Mouse (Mus musculus) midbrain, embryonic 14.5 days (tissue): Measurements from ENCODE around the gene Nprl3. TPM values are rescaled to one million over a fixed set of nuclear protein-coding genes. Genes with fewer than 3 reads are reported as not detected.

Experiments
- ATAC-seq: fragments of 200-750 bp; cut with Nextera tagmentation; 2 replicates; pipeline ENCODE4 v1.8.0; 2017; ENCODE audit warnings: moderate number of reproducible peaks, moderate library complexity; ENCODE audit not compliant: low FRiP score, low TSS enrichment
- DNase-seq: peaks from one replicate; pipeline ENCODE4 v3.0.0-alpha.2; 2015
- H3K27ac ChIP-seq: fragments of 300-500 bp; sonication (generic); replicated peaks from 2 replicates; pipeline ENCODE4 v1.5.1; 2014; ENCODE audit warnings: mild to moderate bottlenecking, low read depth, low read length, moderate library complexity
- H3K27me3 ChIP-seq: fragments of 300-500 bp; sonication (generic); 2 replicates; pipeline ENCODE4 v1.6.1; 2014; ENCODE audit warnings: low read length, control low read depth, mixed read lengths; ENCODE audit not compliant: control insufficient read depth, insufficient read depth
- H3K36me3 ChIP-seq: fragments of 300-500 bp; sonication (generic); 2 replicates; pipeline ENCODE4 v1.6.1; 2014; ENCODE audit warnings: low read length, control low read depth; ENCODE audit not compliant: control insufficient read depth, insufficient read depth
- H3K4me1 ChIP-seq: fragments of 300-500 bp; sonication (generic); 2 replicates; pipeline ENCODE4 v1.6.1; 2014; ENCODE audit warnings: mild to moderate bottlenecking, antibody characterized with exemption, low read length, control low read depth; ENCODE audit not compliant: control insufficient read depth, insufficient read depth
- H3K4me2 ChIP-seq: fragments of 300-500 bp; sonication (generic); 2 replicates; pipeline ENCODE4 v1.6.1; 2014; ENCODE audit warnings: mild to moderate bottlenecking, low read length, moderate library complexity
- H3K4me3 ChIP-seq: fragments of 300-500 bp; sonication (generic); replicated peaks from 2 replicates; pipeline ENCODE4 v1.5.1; 2014; ENCODE audit warnings: low read depth, low read length
- H3K9ac ChIP-seq: fragments of 300-500 bp; sonication (generic); replicated peaks from 2 replicates; pipeline ENCODE4 v1.6.1; 2014; ENCODE audit warnings: mild to moderate bottlenecking, low read length, moderate library complexity
- H3K9me3 ChIP-seq: fragments of 300-500 bp; sonication (generic); 2 replicates; pipeline ENCODE4 v1.6.1; 2016; ENCODE audit warnings: low read length, control low read depth, mixed read lengths; ENCODE audit not compliant: control insufficient read depth
- WGBS: fragments of 180-500 bp; shearing (Covaris S2); extraction: QIAGEN DNeasy Blood & Tissue Kit; methylation state at CpG from one replicate; pipeline ENCODE4 v1.1.7; 2014; 5-methylcytosine and 5-hydroxymethylcytosine counted together
- polyA plus RNA-seq: library from polyadenylated mRNA; unstranded; fragments of >200 nt; fragmentation: Nextera tagmentation; extraction: Ambion mirVana; gene quantifications from 2 replicates; pipeline ENCODE4 v1.2.1, GENCODE M21; 2014

Gene Nprl3
- polyA plus RNA-seq, 1 experiment from 2014 or later, result 36.9 TPM

DNA sequence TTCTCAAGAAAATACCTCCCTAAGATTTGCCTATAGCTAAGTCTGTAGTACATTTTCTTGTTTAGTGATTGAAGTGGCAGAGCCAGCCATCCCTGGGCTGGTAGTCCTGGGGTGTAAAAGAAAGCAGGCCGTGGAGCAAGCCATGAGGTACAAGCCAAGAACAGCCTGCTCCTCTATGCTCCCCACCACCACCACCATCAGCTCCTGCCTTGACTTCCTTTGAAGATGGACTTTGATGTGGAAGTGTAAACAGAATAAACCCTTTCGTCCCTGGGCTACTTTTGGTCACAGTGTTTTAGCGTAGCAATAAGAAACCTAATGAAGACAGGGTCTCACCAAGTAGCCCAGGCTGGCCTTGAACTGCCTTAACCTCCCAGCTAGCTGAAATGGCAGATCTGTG, 69.7 kb downstream of the Nprl3 start:
- H3K4me3 ChIP-seq, result no peak overlapping the region
- H3K4me2 ChIP-seq, result no peak overlapping the region
- ATAC-seq, result no peak

DNA sequence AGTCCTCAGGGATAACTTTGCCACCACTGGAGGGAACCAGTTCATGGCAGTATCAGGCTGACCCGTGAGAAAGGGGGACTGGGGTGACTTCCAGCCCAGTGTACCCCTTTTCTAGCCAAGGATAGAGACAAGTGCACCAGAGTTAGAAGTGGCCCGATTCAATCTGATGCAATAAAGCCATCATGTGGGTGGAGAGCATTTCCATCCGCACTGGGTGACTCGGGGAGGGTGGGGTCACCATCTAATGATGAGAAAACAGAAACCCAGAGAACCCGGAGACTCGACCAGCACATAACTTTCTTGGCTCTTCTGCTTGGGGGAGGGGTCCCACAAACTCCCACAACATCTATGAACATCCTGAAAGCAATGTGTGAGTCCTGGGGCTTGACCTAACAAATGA, 70.8 kb downstream of the Nprl3 start:
- no peaks in the 10 kb centered on the region for H3K9me3 ChIP-seq
- no peak overlapping the region for H3K27ac ChIP-seq
- H3K4me2 ChIP-seq, result no peak overlapping the region
- no peak for DNase-seq
- 73% methylated on average over 6 of the region's 6 CpGs for WGBS
- no peaks in the 10 kb centered on the region for H3K27me3 ChIP-seq
- H3K9ac ChIP-seq, result no peak overlapping the region
- ATAC-seq, result no peak
- no peaks in the 10 kb centered on the region for H3K36me3 ChIP-seq
- H3K4me3 ChIP-seq, result no peak overlapping the region
- no peaks in the 10 kb centered on the region for H3K4me1 ChIP-seq

More for the DNA sequence above, 69.7 kb downstream of the Nprl3 start:
- Histone ChIP-seq H3K36me3 (no peaks in the 10 kb centered on the region), H3K27ac (no peak overlapping the region), H3K9ac (no peak overlapping the region), H3K27me3 (no peaks in the 10 kb centered on the region), H3K4me1 (no peaks in the 10 kb centered on the region), H3K9me3 (no peaks in the 10 kb centered on the region)
- DNase-seq, result no peak
- 69% methylated on average over 3 of the region's 3 CpGs for WGBS

DNA sequence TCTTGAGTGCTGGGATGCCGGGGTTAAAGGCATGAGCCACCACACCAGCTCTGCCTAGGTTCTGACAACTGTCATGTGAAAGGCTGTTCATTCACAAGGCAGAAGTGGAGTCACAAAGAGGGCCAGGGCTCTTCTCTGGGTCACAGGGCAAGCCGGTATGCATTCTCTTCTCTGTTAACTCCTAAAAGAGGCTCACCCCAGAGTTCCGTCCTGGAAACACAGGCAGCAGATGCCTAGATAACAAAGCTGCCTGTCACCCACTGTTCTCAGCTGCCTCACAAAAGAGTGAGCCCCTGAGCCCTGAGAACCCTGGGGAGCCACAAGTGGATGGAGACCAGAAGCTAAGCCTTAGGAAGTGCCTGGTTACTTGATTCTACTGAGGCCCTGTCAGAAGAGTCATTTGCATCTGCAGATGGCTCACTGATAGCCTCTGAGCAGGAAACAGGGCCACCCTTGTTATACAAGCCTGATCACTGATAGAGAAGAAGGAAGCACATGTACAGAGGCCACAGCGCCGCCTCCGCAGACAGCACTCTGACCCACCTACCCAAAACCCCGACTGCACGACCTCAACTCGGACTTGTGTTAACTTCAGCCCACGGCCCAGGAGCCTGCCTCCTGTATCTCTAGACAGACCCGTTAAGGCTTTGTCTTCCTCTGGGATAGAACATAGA, 71.5 kb downstream of the Nprl3 start:
- ATAC-seq, result no peak
- Histone ChIP-seq H3K9ac (no peak overlapping the region; the same call in 1 of the 2 replicates), H3K36me3 (no peaks in the 10 kb centered on the region), H3K4me1 (no peaks in the 10 kb centered on the region), H3K27ac (no peak overlapping the region), H3K4me3 (no peak overlapping the region), H3K9me3 (no peaks in the 10 kb centered on the region), H3K4me2 (no peak overlapping the region), H3K27me3 (no peaks in the 10 kb centered on the region)
- no peak for DNase-seq
- 24% methylated on average over 11 of the region's 11 CpGs for WGBS

DNA sequence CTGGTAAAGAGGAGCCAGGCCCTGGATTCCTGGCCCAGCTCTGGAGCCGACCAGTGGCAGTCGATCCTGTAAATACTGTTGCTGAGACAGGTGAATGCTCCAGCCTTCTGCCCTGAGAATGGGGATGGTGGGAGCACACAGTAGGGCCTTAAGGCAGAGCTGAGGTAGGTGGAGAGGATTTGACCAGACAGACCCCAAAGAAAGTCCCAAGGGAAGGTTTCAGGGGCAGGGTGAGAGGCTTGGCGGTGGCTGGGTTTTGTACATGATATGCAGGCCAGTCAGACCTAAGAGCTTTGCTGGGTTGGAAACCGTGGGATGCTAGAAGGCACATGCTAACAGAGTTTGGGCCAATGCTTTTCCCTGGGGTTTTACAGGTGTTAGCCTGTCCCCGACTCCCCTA, 72.9 kb downstream of the Nprl3 start:
- no peaks in the 10 kb centered on the region for H3K36me3 ChIP-seq
- DNase-seq (no peak), ATAC-seq (no peak)
- no peak overlapping the region for H3K4me3 ChIP-seq
- no peak overlapping the region for H3K4me2 ChIP-seq
- no peaks in the 10 kb centered on the region for H3K4me1 ChIP-seq
- no peaks in the 10 kb centered on the region for H3K9me3 ChIP-seq
- H3K9ac ChIP-seq, result no peak overlapping the region
- H3K27me3 ChIP-seq, result no peaks in the 10 kb centered on the region
- WGBS, result 89% methylated on average over 5 of the region's 5 CpGs
- H3K27ac ChIP-seq, result no peak overlapping the region

DNA sequence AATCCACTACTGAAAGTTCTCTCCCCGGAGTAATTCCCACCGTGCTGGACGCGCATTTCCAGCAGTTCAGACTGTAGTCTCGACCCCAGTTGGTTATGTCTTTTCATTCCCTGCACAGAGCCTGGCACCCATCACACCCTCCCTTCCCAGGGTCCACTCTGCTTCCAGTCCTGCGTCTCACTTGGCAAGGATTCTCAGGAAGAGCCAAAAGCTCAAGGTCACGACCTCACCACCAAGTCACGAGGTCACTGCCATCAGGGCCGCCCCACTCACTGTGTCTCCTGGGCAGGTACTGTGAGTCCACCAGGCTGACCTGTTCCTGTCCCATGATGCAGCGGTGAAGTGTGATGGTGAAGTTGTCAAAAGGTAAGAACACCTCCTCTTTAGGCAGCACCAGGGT, 73.4 kb downstream of the Nprl3 start:
- H3K9me3 ChIP-seq, result no peaks in the 10 kb centered on the region
- no peak for DNase-seq
- no peaks in the 10 kb centered on the region for H3K36me3 ChIP-seq
- H3K4me3 ChIP-seq, result no peak overlapping the region
- no peaks in the 10 kb centered on the region for H3K4me1 ChIP-seq
- no peak for ATAC-seq
- no peak overlapping the region for H3K4me2 ChIP-seq
- no peak overlapping the region for H3K27ac ChIP-seq
- no peaks in the 10 kb centered on the region for H3K27me3 ChIP-seq
- 90% methylated on average over 10 of the region's 10 CpGs for WGBS
- no peak overlapping the region for H3K9ac ChIP-seq

DNA sequence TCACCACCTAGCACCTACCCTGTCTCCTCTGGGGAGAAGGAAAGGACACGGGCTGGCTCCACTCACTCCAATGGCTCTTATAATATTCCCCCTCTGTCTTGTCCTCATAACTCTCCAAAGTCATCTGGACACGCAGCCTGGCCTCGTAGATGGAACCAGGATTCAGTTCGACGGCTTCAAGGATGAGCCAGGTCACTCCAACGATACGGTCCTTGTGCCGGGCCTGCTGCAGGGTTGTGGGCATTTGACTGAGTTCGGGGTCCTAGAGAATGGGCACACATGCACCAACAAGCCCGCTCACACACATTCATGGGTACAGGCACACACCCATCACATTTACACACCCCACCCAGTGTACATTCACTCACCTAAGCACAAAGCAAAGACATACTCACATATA, 74.4 kb downstream of the Nprl3 start:
- Histone ChIP-seq H3K9ac (no peak overlapping the region), H3K4me2 (no peak overlapping the region), H3K4me3 (no peak overlapping the region), H3K27ac (no peak overlapping the region), H3K4me1 (no peaks in the 10 kb centered on the region), H3K9me3 (no peaks in the 10 kb centered on the region), H3K27me3 (no peaks in the 10 kb centered on the region), H3K36me3 (no peaks in the 10 kb centered on the region)
- DNase-seq (no peak), ATAC-seq (no peak)
- WGBS, result 89% methylated on average over 10 of the region's 10 CpGs

DNA sequence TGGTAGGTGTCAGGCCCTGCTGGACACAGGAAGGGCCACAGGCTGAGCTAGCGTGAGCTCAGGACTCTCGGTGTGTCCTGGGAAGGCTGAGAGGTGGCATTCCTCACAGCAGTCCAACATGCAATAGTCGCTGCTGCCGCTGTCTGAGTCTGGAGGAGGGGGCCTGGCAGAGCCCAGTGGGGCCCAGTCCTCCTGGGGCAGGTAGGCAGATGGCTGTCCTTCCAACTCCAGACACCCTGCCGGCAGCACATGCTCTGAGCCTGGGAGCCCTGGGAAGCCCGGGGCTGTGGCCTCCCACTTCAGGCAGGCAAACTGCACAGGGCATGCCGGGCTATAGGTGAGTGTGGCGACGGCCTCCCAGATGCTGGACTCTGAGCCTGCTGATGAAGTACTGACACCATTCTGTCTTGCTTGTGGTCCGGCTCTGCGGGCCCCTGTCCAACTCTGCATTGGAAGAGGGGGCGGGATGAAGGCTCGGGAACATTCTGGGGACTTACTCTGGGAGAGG, 76.8 kb downstream of the Nprl3 start:
- WGBS, result 81% methylated on average over 13 of the region's 13 CpGs
- DNase-seq (no peak), ATAC-seq (no peak)
- H3K9me3 ChIP-seq, result no peaks in the 10 kb centered on the region
- H3K27me3 ChIP-seq, result no peaks in the 10 kb centered on the region
- no peaks in the 10 kb centered on the region for H3K36me3 ChIP-seq
- no peak overlapping the region for H3K4me2 ChIP-seq
- H3K27ac ChIP-seq, result no peak overlapping the region
- no peak overlapping the region for H3K9ac ChIP-seq
- H3K4me1 ChIP-seq, result no peaks in the 10 kb centered on the region
- no peak overlapping the region for H3K4me3 ChIP-seq

DNA sequence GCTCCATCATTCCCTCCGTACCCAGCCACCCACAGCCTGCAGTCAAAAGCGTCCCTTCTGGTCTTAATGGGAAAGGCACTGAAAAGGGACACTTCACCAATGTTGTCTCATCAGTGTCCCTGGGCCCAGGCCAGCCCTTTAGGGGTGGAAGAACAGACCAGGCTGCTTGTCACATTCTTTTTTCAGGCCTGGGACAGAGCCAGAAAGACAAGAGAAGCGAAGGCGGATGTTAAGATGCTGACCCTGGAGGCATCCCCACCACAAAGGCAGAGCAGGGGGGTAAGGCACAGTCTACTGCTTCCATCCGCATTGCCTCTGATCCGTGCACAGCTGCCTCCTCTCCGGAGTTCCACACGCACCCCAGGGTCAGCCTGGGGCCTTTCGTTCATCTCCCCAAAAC, 77.4 kb downstream of the Nprl3 start:
- WGBS, result 79% methylated on average over 9 of the region's 9 CpGs
- Histone ChIP-seq H3K27me3 (no peaks in the 10 kb centered on the region), H3K27ac (no peak overlapping the region), H3K36me3 (no peaks in the 10 kb centered on the region), H3K9ac (no peak overlapping the region), H3K4me3 (no peak overlapping the region), H3K9me3 (no peaks in the 10 kb centered on the region), H3K4me1 (no peaks in the 10 kb centered on the region), H3K4me2 (no peak overlapping the region)
- ATAC-seq, result no peak
- no peak for DNase-seq

DNA sequence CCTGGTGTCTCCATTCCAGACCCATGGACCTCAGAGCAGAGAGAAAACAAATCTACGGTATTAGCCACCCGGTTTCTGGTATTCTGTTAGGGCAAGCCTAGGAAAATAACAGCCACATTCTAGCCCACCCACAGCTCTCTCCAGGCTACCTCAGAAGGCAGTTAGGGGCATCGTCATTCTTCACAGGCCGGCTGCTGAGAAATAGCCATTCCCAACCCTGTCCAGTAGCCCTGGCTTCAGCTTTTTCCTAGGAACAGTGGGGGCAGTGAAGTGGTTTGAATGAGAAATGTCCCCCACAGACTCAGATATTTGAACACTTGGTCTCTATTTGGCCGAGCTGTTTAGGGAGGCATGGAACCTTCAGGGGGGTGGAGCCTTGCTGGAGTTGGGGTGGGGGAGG, 78.1 kb downstream of the Nprl3 start:
- no peak overlapping the region for H3K4me2 ChIP-seq
- no peaks in the 10 kb centered on the region for H3K9me3 ChIP-seq
- WGBS, result 77% methylated on average over 5 of the region's 5 CpGs
- no peak for ATAC-seq
- DNase-seq, result no peak
- H3K36me3 ChIP-seq, result no peaks in the 10 kb centered on the region
- no peak overlapping the region for H3K4me3 ChIP-seq
- no peak overlapping the region for H3K27ac ChIP-seq
- no peaks in the 10 kb centered on the region for H3K4me1 ChIP-seq
- no peak overlapping the region for H3K9ac ChIP-seq
- no peaks in the 10 kb centered on the region for H3K27me3 ChIP-seq
